Mouse (Mus musculus) liver, embryonic 12.5 days (tissue): Measurements from ENCODE around the gene Cops8. TPM values are rescaled to one million over a fixed set of nuclear protein-coding genes. Genes with fewer than 3 reads are reported as not detected.

Experiments used
- ATAC-seq: fragments of 200-750 bp; cut with Nextera tagmentation; 2 replicates; pipeline ENCODE4 v1.8.0; 2017; ENCODE audit warnings: moderate number of reproducible peaks, mild to moderate bottlenecking, moderate library complexity
- H3K27ac ChIP-seq: fragments of 300-500 bp; sonication (generic); 2 replicates; pipeline ENCODE4 v1.5.1; 2016; ENCODE audit warnings: mild to moderate bottlenecking
- H3K27me3 ChIP-seq: fragments of 300-500 bp; sonication (generic); replicated peaks from 2 replicates; pipeline ENCODE4 v1.6.1; 2016; ENCODE audit warnings: mild to moderate bottlenecking, moderate library complexity
- H3K36me3 ChIP-seq: fragments of 300-500 bp; sonication (generic); 2 replicates; pipeline ENCODE4 v1.6.1; 2016; ENCODE audit warnings: mild to moderate bottlenecking, moderate library complexity
- H3K4me1 ChIP-seq: fragments of 300-500 bp; sonication (generic); 2 replicates; pipeline ENCODE4 v1.6.1; 2016
- H3K4me2 ChIP-seq: fragments of 300-500 bp; sonication (generic); 2 replicates; pipeline ENCODE4 v1.6.1; 2016; ENCODE audit warnings: mild to moderate bottlenecking, moderate library complexity
- H3K4me3 ChIP-seq: fragments of 300-500 bp; sonication (generic); 2 replicates; pipeline ENCODE4 v1.5.1; 2016; ENCODE audit warnings: mild to moderate bottlenecking, moderate library complexity
- H3K9ac ChIP-seq: fragments of 300-500 bp; sonication (generic); 2 replicates; pipeline ENCODE4 v1.6.1; 2016; ENCODE audit warnings: mild to moderate bottlenecking, moderate library complexity
- H3K9me3 ChIP-seq: fragments of 300-500 bp; sonication (generic); replicated peaks from 2 replicates; pipeline ENCODE4 v1.6.1; 2016; ENCODE audit warnings: mild to moderate bottlenecking, moderate library complexity
- WGBS: fragments of 180-500 bp; shearing (Covaris S2); methylation state at CpG from one replicate; pipeline ENCODE4 v1.1.7; 2016; ENCODE audit not compliant: insufficient replicate concordance; 5-methylcytosine and 5-hydroxymethylcytosine counted together
- polyA plus RNA-seq: library from polyadenylated mRNA; unstranded; fragments of >200 nt; fragmentation: Nextera tagmentation; extraction: Ambion mirVana; gene quantifications from 2 replicates; pipeline ENCODE4 v1.2.1, GENCODE M21; 2016

The Cops8 gene
- 79.8 and 80.3 TPM in 2 replicates for polyA plus RNA-seq

- H3K27ac ChIP-seq, result peak within 1 kb of the TSS; percentile 77
- ATAC-seq, result peak; percentile 100
- peaks cover 14% of the 10 kb centered on the region for H3K4me1 ChIP-seq
- peaks cover 15% of the 10 kb centered on the region; the same call in 1 of the 2 replicates for H3K27me3 ChIP-seq
- 5% methylated on average over 48 of the region's 48 CpGs for WGBS
- peak within 1 kb of the TSS; percentile 87 for H3K9ac ChIP-seq
- no peaks in the 10 kb centered on the region for H3K9me3 ChIP-seq
- H3K4me3 ChIP-seq, result peak within 1 kb of the TSS; percentile 91
- H3K36me3 ChIP-seq, result peaks cover 31% of the 10 kb centered on the region
- H3K4me2 ChIP-seq, result peak within 1 kb of the TSS; percentile 70
Observed at GRCm38 (mm10) chr1:90602759-90603560, at the start of gene Cops8. Gene Cops8 (plus strand): TSS chr1:90602981.

- Histone ChIP-seq H3K4me1 (no peaks in the 10 kb centered on the region), H3K27ac (no peak overlapping the region), H3K4me2 (no peak overlapping the region), H3K27me3 (no peaks in the 10 kb centered on the region), H3K9me3 (0 out of 2 replicates have a peak, but pooled peaks cover 4% of the 10 kb centered on the region), H3K36me3 (no peaks in the 10 kb centered on the region), H3K9ac (no peak overlapping the region), H3K4me3 (no peak overlapping the region)
- no peak for ATAC-seq
- WGBS, result 46% methylated on average over 1 of the region's 1 CpGs
Observed at GRCm38 (mm10) chr1:90557140-90557539, 45.6 kb upstream of the Cops8 start.

- Histone ChIP-seq H3K9me3 (0 out of 2 replicates have a peak, but pooled peaks cover 4% of the 10 kb centered on the region), H3K36me3 (no peaks in the 10 kb centered on the region), H3K4me2 (no peak overlapping the region), H3K4me3 (no peak overlapping the region), H3K27me3 (no peaks in the 10 kb centered on the region), H3K9ac (no peak overlapping the region), H3K4me1 (no peaks in the 10 kb centered on the region), H3K27ac (no peak overlapping the region)
- 65% methylated on average over 5 of the region's 5 CpGs for whole genome bisulfite sequencing
- no peak for ATAC-seq
Observed at GRCm38 (mm10) chr1:90560942-90561726, 41.6 kb upstream of the Cops8 start.

GRCm38 (mm10) chr1:90563945-90564344 lies 38.8 kb upstream of the Cops8 start:
- no peaks in the 10 kb centered on the region for H3K27me3 ChIP-seq
- no peaks in the 10 kb centered on the region for H3K9me3 ChIP-seq
- H3K4me2 ChIP-seq, result no peak overlapping the region
- no peak overlapping the region for H3K4me3 ChIP-seq
- no peaks in the 10 kb centered on the region for H3K4me1 ChIP-seq
- H3K27ac ChIP-seq, result no peak overlapping the region
- H3K36me3 ChIP-seq, result no peaks in the 10 kb centered on the region
- WGBS, result 75% methylated on average over 3 of the region's 3 CpGs
- ATAC-seq, result no peak
- no peak overlapping the region for H3K9ac ChIP-seq

GRCm38 (mm10) chr1:90566664-90567440 lies 35.9 kb upstream of the Cops8 start:
- Histone ChIP-seq H3K4me3 (no peak overlapping the region), H3K9me3 (no peaks in the 10 kb centered on the region), H3K9ac (no peak overlapping the region), H3K4me2 (no peak overlapping the region), H3K4me1 (no peaks in the 10 kb centered on the region), H3K27me3 (no peaks in the 10 kb centered on the region), H3K27ac (no peak overlapping the region), H3K36me3 (no peaks in the 10 kb centered on the region)
- 69% methylated on average over 15 of the region's 15 CpGs for WGBS
- no peak for ATAC-seq

GRCm38 (mm10) chr1:90573831-90574230 lies 28.9 kb upstream of the Cops8 start:
- Histone ChIP-seq H3K27ac (no peak overlapping the region), H3K27me3 (no peaks in the 10 kb centered on the region)
- WGBS, result 59% methylated on average over 6 of the region's 6 CpGs

GRCm38 (mm10) chr1:90574845-90575244 lies 27.9 kb upstream of the Cops8 start:
- Histone ChIP-seq H3K27me3 (no peaks in the 10 kb centered on the region), H3K4me3 (no peak overlapping the region), H3K4me1 (no peaks in the 10 kb centered on the region), H3K27ac (no peak overlapping the region), H3K4me2 (no peak overlapping the region), H3K36me3 (no peaks in the 10 kb centered on the region), H3K9ac (no peak overlapping the region), H3K9me3 (no peaks in the 10 kb centered on the region)
- WGBS, result 59% methylated on average over 3 of the region's 3 CpGs
- ATAC-seq, result no peak

More at GRCm38 (mm10) chr1:90573831-90574230, 28.9 kb upstream of the Cops8 start:
- Histone ChIP-seq H3K9ac (no peak overlapping the region), H3K4me3 (no peak overlapping the region), H3K36me3 (no peaks in the 10 kb centered on the region), H3K4me2 (no peak overlapping the region), H3K4me1 (no peaks in the 10 kb centered on the region), H3K9me3 (no peaks in the 10 kb centered on the region)
- no peak for ATAC-seq

GRCm38 (mm10) chr1:90577417-90577816 lies 25.4 kb upstream of the Cops8 start:
- Histone ChIP-seq H3K4me1 (no peaks in the 10 kb centered on the region), H3K9ac (no peak overlapping the region), H3K9me3 (no peaks in the 10 kb centered on the region), H3K4me2 (no peak overlapping the region), H3K4me3 (no peak overlapping the region), H3K27me3 (no peaks in the 10 kb centered on the region), H3K36me3 (no peaks in the 10 kb centered on the region), H3K27ac (no peak overlapping the region)
- no peak for ATAC-seq
- 49% methylated on average over 5 of the region's 5 CpGs for WGBS

- Histone ChIP-seq H3K36me3 (no peaks in the 10 kb centered on the region), H3K4me1 (no peaks in the 10 kb centered on the region), H3K27ac (no peak overlapping the region), H3K9me3 (no peaks in the 10 kb centered on the region), H3K27me3 (no peaks in the 10 kb centered on the region), H3K4me3 (no peak overlapping the region), H3K4me2 (no peak overlapping the region), H3K9ac (no peak overlapping the region)
- 52% methylated on average over 7 of the region's 7 CpGs for WGBS
- no peak for ATAC-seq
Observed at GRCm38 (mm10) chr1:90582635-90583034, 20.1 kb upstream of the Cops8 start.

- Histone ChIP-seq H3K27ac (no peak overlapping the region), H3K9ac (no peak overlapping the region), H3K27me3 (no peaks in the 10 kb centered on the region), H3K4me1 (peaks cover 9% of the 10 kb centered on the region), H3K4me3 (no peak overlapping the region), H3K4me2 (no peak overlapping the region), H3K9me3 (no peaks in the 10 kb centered on the region), H3K36me3 (no peaks in the 10 kb centered on the region)
- no peak; the same call in 1 of the 2 replicates for ATAC-seq
- 50% methylated on average over 9 of the region's 9 CpGs for whole genome bisulfite sequencing
Observed at GRCm38 (mm10) chr1:90588021-90588734, 14.6 kb upstream of the Cops8 start.

GRCm38 (mm10) chr1:90590797-90591196 lies 12.0 kb upstream of the Cops8 start:
- no peak overlapping the region for H3K4me2 ChIP-seq
- H3K4me3 ChIP-seq, result no peak overlapping the region
- no peaks in the 10 kb centered on the region; the same call in 1 of the 2 replicates for H3K27me3 ChIP-seq
- H3K36me3 ChIP-seq, result no peaks in the 10 kb centered on the region
- peaks cover 9% of the 10 kb centered on the region for H3K4me1 ChIP-seq
- no peak overlapping the region for H3K27ac ChIP-seq
- 43% methylated on average over 2 of the region's 2 CpGs for WGBS
- no peak overlapping the region for H3K9ac ChIP-seq
- no peaks in the 10 kb centered on the region for H3K9me3 ChIP-seq
- peak; percentile 59; the same call in 1 of the 2 replicates for ATAC-seq
